Mouse (Mus musculus) MEL (cell line): ENCODE data around the gene Fam76a. TPM values are rescaled to one million over a fixed set of nuclear protein-coding genes. Genes with fewer than 3 reads are reported as not detected.

ENCODE experiments used
- DNase-seq: peaks from one replicate; pipeline ENCODE4 v3.0.0; 2011; ENCODE audit warnings: low read depth, low spot score
- H3K27ac ChIP-seq: 2 replicates; pipeline ENCODE4 v1.5.1; 2012; ENCODE audit warnings: low read depth, mild to moderate bottlenecking, control low read depth, low read length, moderate library complexity; ENCODE audit not compliant: control insufficient read depth
- H3K27me3 ChIP-seq, 2 experiments: fragments of 150-350 bp in 1 of 2; sonication (generic) in 1 of 2; 2 replicates each; pipeline ENCODE4 v1.6.1; 2012; ENCODE audit warnings: low read length in 2 of 2, mild to moderate bottlenecking in 2 of 2, improper control_type of control experiment in 1 of 2, moderate library complexity in 1 of 2; ENCODE audit not compliant: insufficient read depth in 2 of 2, control insufficient read depth in 1 of 2
- H3K36me3 ChIP-seq, 2 experiments: 2 replicates each; pipeline ENCODE4 v1.6.1; 2012 to 2014; ENCODE audit warnings: low read length in 2 of 2, improper control_type of control experiment in 1 of 2, inconsistent platforms in 1 of 2, mild to moderate bottlenecking in 1 of 2; ENCODE audit not compliant: insufficient read depth in 2 of 2, control insufficient read depth in 1 of 2
- H3K4me1 ChIP-seq, 2 experiments: fragments of 150-350 bp in 1 of 2; sonication (generic) in 1 of 2; 2 replicates each; pipeline ENCODE4 v1.6.1; 2012; ENCODE audit warnings: low read length in 2 of 2, improper control_type of control experiment in 1 of 2, mild to moderate bottlenecking in 1 of 2; ENCODE audit not compliant: insufficient read depth in 2 of 2, control insufficient read depth in 1 of 2
- H3K4me3 ChIP-seq, 2 experiments: fragments of 150-350 bp in 1 of 2; sonication (generic) in 1 of 2; 2 replicates each; pipeline ENCODE4 v1.5.1; 2012; ENCODE audit warnings: low read depth in 2 of 2, low read length in 2 of 2, mild to moderate bottlenecking in 2 of 2, moderate library complexity in 2 of 2, control low read depth in 1 of 2, improper control_type of control experiment in 1 of 2; ENCODE audit not compliant: control insufficient read depth in 1 of 2, insufficient read depth in 1 of 2
- H3K79me2 ChIP-seq: 2 replicates; pipeline ENCODE4 v1.6.1; 2012; ENCODE audit warnings: mild to moderate bottlenecking, low read length, moderate library complexity; ENCODE audit not compliant: control insufficient read depth, poor library complexity, insufficient read depth
- H3K9ac ChIP-seq: 2 replicates; pipeline ENCODE4 v1.6.1; 2012; ENCODE audit warnings: low read depth, mild to moderate bottlenecking, control low read depth, low read length, moderate library complexity; ENCODE audit not compliant: control insufficient read depth, poor library complexity, severe bottlenecking
- H3K9me3 ChIP-seq: fragments of 150-350 bp; sonication (generic); replicated peaks from 2 replicates; pipeline ENCODE4 v1.6.1; 2012; ENCODE audit warnings: mild to moderate bottlenecking, low read length, improper control_type of control experiment, moderate library complexity; ENCODE audit not compliant: insufficient read depth
- CHD1 ChIP-seq: IDR thresholded peaks from 2 replicates; pipeline ENCODE4 v1.6.1; 2012; ENCODE audit warnings: low read depth, mild to moderate bottlenecking, inconsistent platforms, low read length, improper control_type of control experiment
- CHD2 ChIP-seq: IDR thresholded peaks from 2 replicates; pipeline ENCODE4 v1.6.1; 2011; ENCODE audit warnings: low read length, improper control_type of control experiment
- CTCF ChIP-seq, 3 experiments: IDR thresholded peaks in 2 of 3; conservative IDR thresholded peaks in 1 of 3; 2 replicates each; pipeline ENCODE4 v1.5.1; 2011 to 2012; ENCODE audit warnings: low read length in 3 of 3, low read depth in 2 of 3, mild to moderate bottlenecking in 2 of 3, improper control_type of control experiment in 1 of 3, inconsistent platforms in 1 of 3, mixed read lengths in 1 of 3, moderate library complexity in 1 of 3; ENCODE audit not compliant: control insufficient read depth in 1 of 3, insufficient read depth in 1 of 3, poor library complexity in 1 of 3, severe bottlenecking in 1 of 3
- E2F4 ChIP-seq: IDR thresholded peaks from 2 replicates; pipeline ENCODE4 v1.6.1; 2011; ENCODE audit warnings: low read depth, low read length, improper control_type of control experiment, borderline replicate concordance
- ELF1 ChIP-seq: IDR thresholded peaks from 2 replicates; pipeline ENCODE4 v1.6.1; 2014; ENCODE audit warnings: low read depth, mild to moderate bottlenecking, inconsistent platforms, low read length, improper control_type of control experiment, moderate library complexity
- EP300 ChIP-seq, 2 experiments: IDR thresholded peaks; 2 replicates each; pipeline ENCODE4 v1.6.1; 2011; ENCODE audit warnings: improper control_type of control experiment in 2 of 2, low read length in 2 of 2, low read depth in 1 of 2, mild to moderate bottlenecking in 1 of 2
- ETS1 ChIP-seq: IDR thresholded peaks from 2 replicates; pipeline ENCODE4 v1.6.1; 2012; ENCODE audit warnings: low read depth, mild to moderate bottlenecking, inconsistent platforms, low read length, improper control_type of control experiment, moderate library complexity
- HCFC1 ChIP-seq: IDR thresholded peaks from 2 replicates; pipeline ENCODE4 v1.6.1; 2012; ENCODE audit warnings: low read depth, mild to moderate bottlenecking, inconsistent platforms, low read length, improper control_type of control experiment, moderate library complexity
- JUND ChIP-seq: IDR thresholded peaks from 2 replicates; pipeline ENCODE4 v1.6.1; 2011; ENCODE audit warnings: low read depth, mild to moderate bottlenecking, improper control_type of control experiment, low read length
- KAT2A ChIP-seq: conservative IDR thresholded peaks from 2 replicates; pipeline ENCODE4 v1.6.1; 2012; ENCODE audit warnings: low read depth, low read length, improper control_type of control experiment, inconsistent platforms
- MAZ ChIP-seq: IDR thresholded peaks from 2 replicates; pipeline ENCODE4 v1.6.1; 2012; ENCODE audit warnings: low read depth, mild to moderate bottlenecking, inconsistent platforms, low read length, improper control_type of control experiment
- MEF2A ChIP-seq: IDR thresholded peaks from 2 replicates; pipeline ENCODE4 v1.6.1; 2014; ENCODE audit warnings: low read depth, mild to moderate bottlenecking, inconsistent platforms, low read length, improper control_type of control experiment; ENCODE audit not compliant: poor library complexity, insufficient replicate concordance, severe bottlenecking; ENCODE audit errors: extremely low read depth
- MYB ChIP-seq: IDR thresholded peaks from 2 replicates; pipeline ENCODE4 v1.6.1; 2011; ENCODE audit warnings: mild to moderate bottlenecking, low read depth, low read length, improper control_type of control experiment
- NELFE ChIP-seq: IDR thresholded peaks from 2 replicates; pipeline ENCODE4 v1.6.1; 2011; ENCODE audit warnings: low read depth, low read length, improper control_type of control experiment
- NRF1 ChIP-seq: IDR thresholded peaks from 2 replicates; pipeline ENCODE4 v1.6.1; 2014; ENCODE audit warnings: low read depth, mild to moderate bottlenecking, inconsistent platforms, low read length, improper control_type of control experiment, moderate library complexity; ENCODE audit not compliant: poor library complexity, insufficient read depth, severe bottlenecking
- POLR2AphosphoS2 ChIP-seq: IDR thresholded peaks from 2 replicates; pipeline ENCODE4 v1.6.1; 2011; ENCODE audit warnings: low read length, improper control_type of control experiment
- RAD21 ChIP-seq: IDR thresholded peaks from 2 replicates; pipeline ENCODE4 v1.6.1; 2011; ENCODE audit warnings: mild to moderate bottlenecking, low read depth, low read length, improper control_type of control experiment
- RCOR1 ChIP-seq: IDR thresholded peaks from 2 replicates; pipeline ENCODE4 v1.6.1; 2012; ENCODE audit warnings: low read depth, mild to moderate bottlenecking, inconsistent platforms, low read length, improper control_type of control experiment
- SIN3A ChIP-seq: IDR thresholded peaks from 2 replicates; pipeline ENCODE4 v1.6.1; 2012; ENCODE audit warnings: low read length, improper control_type of control experiment, inconsistent platforms
- SMC3 ChIP-seq: IDR thresholded peaks from 2 replicates; pipeline ENCODE4 v1.6.1; 2011; ENCODE audit warnings: low read depth, low read length, improper control_type of control experiment
- TBP ChIP-seq: IDR thresholded peaks from 2 replicates; pipeline ENCODE4 v1.8.0; 2011; ENCODE audit warnings: low read depth, low read length, improper control_type of control experiment
- TCF12 ChIP-seq: IDR thresholded peaks from 2 replicates; pipeline ENCODE4 v1.6.1; 2014; ENCODE audit warnings: low read depth, mild to moderate bottlenecking, inconsistent platforms, low read length, improper control_type of control experiment, moderate library complexity
- USF2 ChIP-seq, 2 experiments: IDR thresholded peaks; 2 replicates each; pipeline ENCODE4 v1.6.1; 2011 to 2012; ENCODE audit warnings: improper control_type of control experiment in 2 of 2, low read length in 2 of 2, borderline replicate concordance in 1 of 2, inconsistent platforms in 1 of 2, low read depth in 1 of 2, mild to moderate bottlenecking in 1 of 2; ENCODE audit not compliant: insufficient read depth in 1 of 2
- ZMIZ1 ChIP-seq: IDR thresholded peaks from 2 replicates; pipeline ENCODE4 v1.6.1; 2012; ENCODE audit warnings: low read depth, mild to moderate bottlenecking, inconsistent platforms, low read length, improper control_type of control experiment, moderate library complexity
- ZNF384 ChIP-seq: IDR thresholded peaks from 2 replicates; pipeline ENCODE4 v1.6.1; 2012; ENCODE audit warnings: low read depth, mild to moderate bottlenecking, inconsistent platforms, low read length, improper control_type of control experiment
- polyA plus RNA-seq, 2 experiments: library from polyadenylated mRNA; stranded (reverse) in 1 of 2; unstranded in 1 of 2; fragments of >175 nt in 1 of 2; fragments of >200 nt in 1 of 2; gene quantifications; 2 replicates each; pipeline versions ENCODE4 v1.2.1 to v1.2.4; 2012; ENCODE audit warnings: low replicate concordance in 2 of 2, low read depth in 1 of 2; ENCODE audit not compliant: insufficient read length in 2 of 2, insufficient read depth in 1 of 2, missing spikeins in 1 of 2
- total RNA-seq: library from RNA; depleted of rRNA; stranded (reverse); fragments of 300-350 nt; gene quantifications from 2 replicates; pipeline ENCODE4 v1.2.3, GENCODE M21; 2012

The Fam76a gene
- total and polyA plus RNA-seq, 3 experiments = 8.4 to 15.4 TPM; not detected in 1

- TF ChIP-seq POLR2AphosphoS2 = no peak
- TF ChIP-seq KAT2A = no peak
- TF ChIP-seq E2F4 = no peak
- no peak for TF ChIP-seq CHD2
- TF ChIP-seq HCFC1 = no peak
- TF ChIP-seq ZMIZ1 = no peak
- TF ChIP-seq RAD21 = no peak
- no peak for TF ChIP-seq MAZ
- no peak for TF ChIP-seq EP300 (IDR thresholded peaks at IDR 0.05; ENCODE audit: low read depth in 1 of 2, low read length in 2 of 2)
- TF ChIP-seq MYB = no peak
- TF ChIP-seq USF2 (IDR thresholded peaks at IDR 0.05; ENCODE audit: borderline replicate concordance in 1 of 2, insufficient read depth in 1 of 2, low read depth in 1 of 2, low read length in 2 of 2) = no peak
- no peak for TF ChIP-seq SMC3
- TF ChIP-seq ETS1 = no peak
- H3K79me2 ChIP-seq = no peaks in the 10 kb centered on the region
- H3K27me3 ChIP-seq = peaks cover 5 to 9% of the 10 kb centered on the region in 2 experiments; a peak in 3 of 4 replicates
- H3K36me3 ChIP-seq = no peaks in the 10 kb centered on the region
- no peak for DNase-seq
- H3K4me3 ChIP-seq = no peak overlapping the region
- H3K9ac ChIP-seq = no peak overlapping the region
- H3K4me1 ChIP-seq = no peaks in the 10 kb centered on the region
- no peak overlapping the region for H3K27ac ChIP-seq
- H3K9me3 ChIP-seq = no peaks in the 10 kb centered on the region
Measured at GRCm38 (mm10) chr4:132954530-132955394, 32.4 kb upstream of the Fam76a start.

GRCm38 (mm10) chr4:132950999-132951398 is 28.6 kb upstream of the Fam76a start:
- TF ChIP-seq E2F4 (no peak), NELFE (no peak), CHD1 (no peak), CTCF (IDR thresholded peaks at IDR 0.05 in 2 of 3, conservative IDR thresholded peaks at IDR 0.05 in 1 of 3; ENCODE audit: control insufficient read depth in 1 of 3, insufficient read depth in 1 of 3, low read depth in 2 of 3, low read length in 3 of 3, poor library complexity in 1 of 3, severe bottlenecking in 1 of 3) (no peak), RAD21 (no peak), TBP (no peak), RCOR1 (no peak), ELF1 (no peak), JUND (no peak), MAZ (no peak), CHD2 (no peak), ZNF384 (no peak), HCFC1 (no peak), NRF1 (no peak), KAT2A (no peak), TCF12 (no peak), USF2 (IDR thresholded peaks at IDR 0.05; ENCODE audit: borderline replicate concordance in 1 of 2, insufficient read depth in 1 of 2, low read depth in 1 of 2, low read length in 2 of 2) (no peak), MEF2A (no peak), MYB (no peak), SIN3A (no peak)
- Histone ChIP-seq H3K27ac (no peak overlapping the region), H3K9me3 (no peaks in the 10 kb centered on the region), H3K27me3 (peaks cover 5 to 9% of the 10 kb centered on the region in 2 experiments; a peak in 3 of 4 replicates), H3K79me2 (peaks cover 1% of the 10 kb centered on the region; the same call in 1 of the 2 replicates), H3K9ac (no peak overlapping the region), H3K36me3 (peaks cover 0 to 4% of the 10 kb centered on the region in 2 experiments; a peak in 2 of 4 replicates), H3K4me3 (no peak overlapping the region), H3K4me1 (peaks cover 0 to 4% of the 10 kb centered on the region in 2 experiments; a peak in 2 of 4 replicates)
- no peak for DNase-seq
